Mouse (Mus musculus) myocyte (in vitro differentiated cells): ENCODE measurements at regions not wholly inside any gene's neighbourhood (a gene's known extent, or its start where the extent isn't known, plus 50 kb on each side); places are given as distances from the start of the nearest gene placed in this dataset.

ENCODE experiments used
- CEBPB ChIP-seq: IDR thresholded peaks from 2 replicates; pipeline ENCODE4 v1.6.1; 2011; ENCODE audit warnings: mild to moderate bottlenecking, moderate library complexity; ENCODE audit not compliant: poor library complexity, insufficient read depth, severe bottlenecking
- E2F4 ChIP-seq: IDR thresholded peaks from one replicate; pipeline ENCODE4 v1.6.1; 2011; ENCODE audit warnings: mild to moderate bottlenecking, control low read depth, moderate library complexity; ENCODE audit not compliant: insufficient read depth
- MAX ChIP-seq: IDR thresholded peaks from one replicate; pipeline ENCODE4 v1.6.1; 2011; ENCODE audit warnings: low read depth, mild to moderate bottlenecking, control low read depth
- MYOD1 ChIP-seq, 3 experiments: IDR thresholded peaks; one replicate each; pipeline ENCODE4 v1.6.1; 2011; ENCODE audit warnings: control low read depth in 2 of 3, low read depth in 2 of 3, mild to moderate bottlenecking in 2 of 3, moderate library complexity in 1 of 3; ENCODE audit not compliant: insufficient read length in 2 of 3, control insufficient read depth in 1 of 3
- MYOG ChIP-seq, 3 experiments: IDR thresholded peaks; one replicate each; pipeline ENCODE4 v1.6.1; 2011; ENCODE audit warnings: control low read depth in 2 of 3, low read depth in 2 of 3, mild to moderate bottlenecking in 2 of 3; ENCODE audit not compliant: insufficient read length in 2 of 3, control insufficient read depth in 1 of 3, insufficient read depth in 1 of 3
- POLR2A ChIP-seq: IDR thresholded peaks from one replicate; pipeline ENCODE4 v1.6.1; 2011; ENCODE audit warnings: low read depth, mild to moderate bottlenecking, control low read depth, moderate library complexity; ENCODE audit not compliant: insufficient read length
- USF1 ChIP-seq: IDR thresholded peaks from one replicate; pipeline ENCODE4 v1.6.1; 2011; ENCODE audit warnings: low read depth, mild to moderate bottlenecking, control low read depth, moderate library complexity

GRCm38 (mm10) chr4:148352690-148353089 is 64.9 kb upstream of the Disp3 start:
- TF ChIP-seq POLR2A (no peak), MAX (no peak), USF1 (no peak), MYOD1 (IDR thresholded peaks at IDR 0.05; ENCODE audit: control insufficient read depth in 1 of 3, insufficient read length in 2 of 3, low read depth in 2 of 3) (no peak), E2F4 (no peak), MYOG (IDR thresholded peaks at IDR 0.05; ENCODE audit: control insufficient read depth in 1 of 3, insufficient read depth in 1 of 3, insufficient read length in 2 of 3, low read depth in 2 of 3) (no peak), CEBPB (no peak)
